Comparison of ENCODE assay signal across 27 mouse cellular contexts in the genomic region with DNA sequence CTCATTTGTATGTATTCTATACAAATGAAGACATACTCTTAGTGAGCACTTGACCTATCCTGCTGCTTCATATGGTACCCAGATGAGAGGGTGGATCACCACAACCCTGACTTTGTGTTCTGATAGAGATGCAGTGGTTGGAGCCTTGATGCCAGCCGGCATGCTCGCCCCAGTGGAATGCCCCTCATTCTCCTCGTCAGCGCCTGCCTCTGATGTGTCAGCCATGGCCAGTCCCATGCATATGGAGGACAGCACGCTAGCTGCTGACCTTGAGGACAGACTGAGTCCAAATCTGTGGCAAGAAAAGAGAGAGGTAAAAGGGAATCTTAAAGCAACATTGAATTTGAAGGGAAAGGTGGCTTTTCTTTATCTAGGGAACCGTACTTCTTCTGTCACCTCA. TPM values are rescaled to one million over a fixed set of nuclear protein-coding genes. Genes with fewer than 3 reads are reported as not detected.
"Had no signal": no experiment of that assay in that cellular context is flagged by ENCODE, and none has a peak within 500 bp of the region (broad histone marks: within the 10 kb centered on the region; RNA-seq: fewer than 3 reads in every experiment).

No protein-coding gene starts in this region.

- DNase-seq: gastrocnemius, postnatal 14 days; heart, adult 18-20 months; heart, postnatal 10 days; heart, postnatal 4 days; kidney, adult 18-20 months; kidney, adult 8-10 months; kidney, postnatal 10 days; kidney, postnatal 25 days; kidney, postnatal 4 days; liver; liver, embryonic 13.5 days had no signal

RNA-seq across cellular contexts. Expression of a gene that starts 48.5 kb away (rescaled TPM):
- total RNA-seq: gastrocnemius, adult 18-20 months; gastrocnemius, adult 8-10 months; gastrocnemius, postnatal 14 days; granulocyte monocyte progenitor cell, adult 5-6 weeks; heart, adult 18-20 months; heart, adult 8-10 months; heart, postnatal 25 days; heart, postnatal 4 days had no signal
- polyA plus RNA-seq: heart, embryonic 10.5 days; heart, embryonic 12.5 days; heart, embryonic 14.5 days; heart, embryonic 16.5 days; inflammation-experienced regulatory T-cells, adult 6 months; intestine, embryonic 15.5 days; kidney, embryonic 14.5 days; limb, embryonic 10.5 days; limb, embryonic 12.5 days; limb, embryonic 14.5 days; liver, embryonic 13.5 days; liver, embryonic 15.5 days had no signal
